Mouse (Mus musculus) kidney, adult 2 months (tissue): Measurements from ENCODE around the gene Mbnl2.

ENCODE experiments used
- CTCF ChIP-seq: fragments of 200-500 bp; conservative IDR thresholded peaks from 2 replicates; pipeline ENCODE4 v1.5.1; 2011; ENCODE audit warnings: low read depth, mild to moderate bottlenecking, control low read depth, low read length, moderate library complexity, mixed read lengths; ENCODE audit not compliant: insufficient read depth, insufficient read length
- POLR2A ChIP-seq: fragments of 200-500 bp; IDR thresholded peaks from one replicate; pipeline ENCODE4 v1.6.1; 2011; ENCODE audit warnings: low read depth, low read length, control low read depth

DNA sequence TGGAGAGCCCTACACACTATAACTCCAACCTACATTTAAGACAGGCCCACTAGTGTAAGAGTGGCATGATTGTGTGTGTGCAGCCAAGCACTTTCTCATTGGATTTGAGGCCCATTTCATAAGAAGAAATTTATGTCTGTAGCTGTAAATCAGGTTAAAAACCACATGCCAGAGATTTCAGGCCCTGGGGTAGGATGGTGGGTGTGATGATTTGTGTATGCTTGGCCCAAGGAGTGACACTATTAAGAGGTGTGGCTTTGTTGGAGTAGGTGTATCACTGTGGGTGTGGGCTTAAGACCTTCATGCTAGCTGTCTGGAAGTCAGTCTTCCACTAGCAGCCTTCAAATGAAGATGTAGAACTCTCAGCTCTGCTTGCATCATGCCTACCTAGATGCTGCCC is 37.0 kb upstream of the Mbnl2 start:
- TF ChIP-seq CTCF (no peak), POLR2A (no peak)
